Mouse (Mus musculus): ENCODE results near the gene Slc9a1.

DNA sequence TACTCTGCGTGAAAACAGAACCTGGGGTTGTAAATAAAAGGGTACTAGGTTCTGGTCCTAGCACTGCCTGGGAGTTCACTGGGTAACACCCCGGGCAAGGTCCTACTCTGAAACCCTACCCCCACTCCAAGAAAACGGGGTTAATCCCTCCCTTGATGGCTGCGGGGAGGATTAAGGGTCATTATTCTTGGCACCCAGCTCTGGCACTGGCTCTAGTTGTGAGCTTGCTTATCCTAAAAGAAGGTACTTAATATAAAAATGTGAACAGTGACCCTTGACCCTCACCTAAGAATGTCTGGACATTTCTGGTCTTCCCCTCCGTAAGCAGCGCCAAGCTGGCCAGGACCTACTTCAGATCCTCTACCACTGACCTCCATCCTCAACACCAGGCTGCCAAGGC is 36.2 kb upstream of the Slc9a1 start:
- no peak for TF ChIP-seq CTCF (IDR thresholded peaks at IDR 0.05; ENCODE audit: extremely low read depth, insufficient read depth, insufficient read length, insufficient replicate concordance)
- no peak for TF ChIP-seq POLR2A (IDR thresholded peaks at IDR 0.05; ENCODE audit: low read depth, low read length)

All from spleen, adult 2 months (tissue).